Mouse (Mus musculus) G1E (cell line): ENCODE results near the gene Tmtc1.

Experiments
- CTCF ChIP-seq: IDR thresholded peaks from 2 replicates; pipeline ENCODE4 v1.5.1; 2012; ENCODE audit warnings: low read depth, low read length, inconsistent platforms, mixed read lengths
- GATA1 ChIP-seq: IDR thresholded peaks from 2 replicates; pipeline ENCODE4 v1.6.1; 2012; ENCODE audit warnings: borderline replicate concordance, low read length, inconsistent platforms, mixed read lengths
- GATA2 ChIP-seq: IDR thresholded peaks from 2 replicates; pipeline ENCODE4 v1.6.1; 2012; ENCODE audit warnings: low read depth, low read length, inconsistent platforms, borderline replicate concordance
- POLR2AphosphoS5 ChIP-seq: IDR thresholded peaks from 2 replicates; pipeline ENCODE4 v1.6.1; 2012; ENCODE audit warnings: low read depth, low read length, inconsistent platforms; ENCODE audit not compliant: insufficient replicate concordance
- TAL1 ChIP-seq: conservative IDR thresholded peaks from 2 replicates; pipeline ENCODE4 v1.6.1; 2012; ENCODE audit warnings: low read depth, low read length, inconsistent platforms, mixed read lengths

GRCm38 (mm10) chr6:148399541-148399940 is 44.6 kb downstream of the Tmtc1 start:
- TF ChIP-seq CTCF (no peak), GATA1 (no peak), TAL1 (no peak), POLR2AphosphoS5 (no peak), GATA2 (no peak)
